Mouse (Mus musculus) ES-Bruce4 (cell line): ENCODE results near the gene Hdac1. TPM values are rescaled to one million over a fixed set of nuclear protein-coding genes. Genes with fewer than 3 reads are reported as not detected.

Experiments used
- H3K27ac ChIP-seq: 2 replicates; pipeline ENCODE4 v1.5.1; 2012; ENCODE audit warnings: low read length, inconsistent platforms; ENCODE audit not compliant: insufficient read depth
- H3K27me3 ChIP-seq: 2 replicates; pipeline ENCODE4 v1.6.1; 2012; ENCODE audit warnings: mild to moderate bottlenecking, low read length, inconsistent platforms; ENCODE audit not compliant: control insufficient read depth, poor library complexity, insufficient read depth, severe bottlenecking
- H3K36me3 ChIP-seq: 2 replicates; pipeline ENCODE4 v1.6.1; 2012; ENCODE audit warnings: inconsistent platforms, mild to moderate bottlenecking, low read length, moderate library complexity; ENCODE audit not compliant: control insufficient read depth, poor library complexity, insufficient read depth, severe bottlenecking
- H3K4me1 ChIP-seq: one replicate; pipeline ENCODE4 v1.8.1; 2011; ENCODE audit warnings: low read length; ENCODE audit not compliant: control insufficient read depth, insufficient read depth
- H3K4me3 ChIP-seq: 2 replicates; pipeline ENCODE4 v1.5.1; 2011; ENCODE audit warnings: low read depth, mild to moderate bottlenecking, low read length
- H3K9ac ChIP-seq: 2 replicates; pipeline ENCODE4 v1.6.1; 2012; ENCODE audit warnings: low read depth, mild to moderate bottlenecking, inconsistent platforms; ENCODE audit not compliant: poor library complexity, severe bottlenecking
- H3K9me3 ChIP-seq: replicated peaks from 2 replicates; pipeline ENCODE4 v1.6.1; 2012; ENCODE audit warnings: mild to moderate bottlenecking, low read length, inconsistent platforms; ENCODE audit not compliant: control insufficient read depth, poor library complexity, insufficient read depth, severe bottlenecking
- CTCF ChIP-seq: IDR thresholded peaks from one replicate; pipeline ENCODE4 v1.8.1; 2011; ENCODE audit warnings: low read depth, low read length
- EP300 ChIP-seq: IDR thresholded peaks from 2 replicates; pipeline ENCODE4 v1.6.1; 2011; ENCODE audit warnings: low read depth, low read length; ENCODE audit not compliant: insufficient read depth
- POLR2A ChIP-seq: IDR thresholded peaks from one replicate; pipeline ENCODE4 v1.8.1; 2011; ENCODE audit warnings: low read length; ENCODE audit not compliant: insufficient read depth
- polyA plus RNA-seq: library from polyadenylated mRNA; stranded (reverse); fragments of >200 nt; gene quantifications from 2 replicates; pipeline ENCODE4 v1.2.4, GENCODE M21; 2011; ENCODE audit warnings: low read depth; ENCODE audit not compliant: missing spikeins, insufficient read depth, insufficient read length

Gene Hdac1
- polyA plus RNA-seq, 1 experiment: 304 TPM

DNA sequence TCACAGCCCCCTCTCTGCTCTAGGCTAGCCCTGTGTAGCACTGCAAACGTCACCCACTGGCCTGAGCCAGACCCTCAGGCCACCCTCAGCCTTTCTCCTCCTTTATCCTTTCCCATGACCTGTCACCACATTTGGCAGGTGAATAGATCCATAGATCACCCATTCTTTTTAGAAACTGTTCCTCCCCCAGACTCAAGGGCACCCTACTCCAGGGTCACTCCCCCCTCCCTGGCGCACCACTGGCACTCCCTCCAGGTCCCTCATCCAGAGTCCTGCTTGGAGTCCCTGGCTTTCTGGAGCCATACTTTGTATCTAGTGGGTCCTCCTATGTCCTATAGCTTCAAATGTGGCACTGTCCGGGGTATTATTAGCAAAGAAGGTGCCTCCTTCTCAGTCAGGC lies 37.0 kb downstream of the Hdac1 start:
- H3K4me3 ChIP-seq: no peak overlapping the region
- H3K4me1 ChIP-seq: peaks cover 14% of the 10 kb centered on the region
- no peaks in the 10 kb centered on the region for H3K9me3 ChIP-seq
- H3K36me3 ChIP-seq: no peaks in the 10 kb centered on the region
- H3K27ac ChIP-seq: no peak overlapping the region
- TF ChIP-seq CTCF: no peak
- no peak for TF ChIP-seq POLR2A
- no peak for TF ChIP-seq EP300
- no peak overlapping the region for H3K9ac ChIP-seq
- no peaks in the 10 kb centered on the region for H3K27me3 ChIP-seq

- Histone ChIP-seq H3K27ac (peak overlapping the region; percentile 79), H3K4me3 (no peak overlapping the region), H3K4me1 (peaks cover 22% of the 10 kb centered on the region), H3K36me3 (no peaks in the 10 kb centered on the region), H3K27me3 (no peaks in the 10 kb centered on the region), H3K9ac (peak overlapping the region; percentile 4; the same call in 1 of the 2 replicates), H3K9me3 (no peaks in the 10 kb centered on the region)
- peak; percentile 79 for TF ChIP-seq EP300
- TF ChIP-seq POLR2A: no peak
- no peak for TF ChIP-seq CTCF
Measured at GRCm38 (mm10) chr4:129502901-129503444, 39.5 kb downstream of the Hdac1 start.

DNA sequence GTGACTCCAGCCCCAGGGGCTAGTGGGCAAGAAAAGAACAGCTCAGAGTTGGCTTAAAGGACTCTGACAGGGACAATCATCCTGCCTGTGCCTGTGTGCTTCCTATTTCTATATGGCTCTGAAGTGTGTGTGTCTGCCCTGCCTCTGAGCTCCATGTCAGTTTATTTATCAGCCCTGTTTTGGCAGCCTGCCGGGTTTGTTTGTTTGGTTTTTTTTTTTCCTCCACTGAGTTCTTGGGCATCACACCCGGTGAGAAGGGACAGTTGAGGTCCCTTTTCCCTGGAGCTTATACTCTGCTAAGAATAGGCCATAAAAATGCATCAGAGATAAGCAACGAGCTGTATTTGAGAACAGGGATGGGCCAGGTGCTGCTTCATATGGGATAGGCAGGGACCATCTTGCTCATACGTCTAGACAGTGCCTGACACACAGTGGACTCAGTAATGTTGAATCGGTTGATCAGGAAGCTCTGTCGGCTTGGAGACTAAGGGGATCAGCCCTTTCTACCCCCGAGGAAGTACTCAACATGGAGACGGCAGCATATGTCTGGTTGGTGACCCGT lies 40.1 kb downstream of the Hdac1 start:
- H3K27me3 ChIP-seq: no peaks in the 10 kb centered on the region
- no peaks in the 10 kb centered on the region for H3K9me3 ChIP-seq
- H3K4me3 ChIP-seq: no peak overlapping the region
- peak overlapping the region; percentile 79 for H3K27ac ChIP-seq
- peaks cover 22% of the 10 kb centered on the region for H3K4me1 ChIP-seq
- 0 out of 2 replicates have a peak overlapping the region, but pooled peaks have one; percentile 4 for H3K9ac ChIP-seq
- TF ChIP-seq EP300 (no peak), POLR2A (no peak), CTCF (no peak)
- no peaks in the 10 kb centered on the region for H3K36me3 ChIP-seq

GRCm38 (mm10) chr4:129500607-129501566 lies 41.6 kb downstream of the Hdac1 start:
- H3K27me3 ChIP-seq: no peaks in the 10 kb centered on the region
- peak overlapping the region; percentile 62 for H3K4me3 ChIP-seq
- no peaks in the 10 kb centered on the region for H3K36me3 ChIP-seq
- peak overlapping the region; percentile 80 for H3K27ac ChIP-seq
- TF ChIP-seq POLR2A (peak; percentile 93), CTCF (no peak), EP300 (0 out of 2 replicates have a peak, but pooled peaks have one; percentile 22)
- H3K4me1 ChIP-seq: peaks cover 22% of the 10 kb centered on the region
- H3K9me3 ChIP-seq: no peaks in the 10 kb centered on the region
- H3K9ac ChIP-seq: peak overlapping the region; percentile 73

- Histone ChIP-seq H3K4me3 (peak overlapping the region; percentile 55), H3K36me3 (no peaks in the 10 kb centered on the region), H3K4me1 (peaks cover 22% of the 10 kb centered on the region), H3K27ac (peak overlapping the region; percentile 80), H3K9me3 (no peaks in the 10 kb centered on the region), H3K9ac (peak overlapping the region; percentile 73), H3K27me3 (no peaks in the 10 kb centered on the region)
- TF ChIP-seq EP300 (no peak), POLR2A (no peak), CTCF (no peak)
Measured at GRCm38 (mm10) chr4:129500017-129500416, 42.5 kb downstream of the Hdac1 start.
